Mouse (Mus musculus): Measurements from ENCODE around the gene Gm20683.

- peak; percentile 18; the same call in 1 of the 2 replicates for TF ChIP-seq CTCF (IDR thresholded peaks at IDR 0.05)
- TF ChIP-seq EP300 (IDR thresholded peaks at IDR 0.05), result no peak
These were observed 50.2 kb downstream of the Gm20683 start for GRCm38 (mm10) chr17:25791320-25791842.

Measured in lung, postnatal 0 days (tissue).